Mouse (Mus musculus) induced T-regulatory cell, adult 2 months (primary cell): Measurements from ENCODE around the gene Armh4.

ENCODE experiments used
- DNase-seq: peaks from one replicate; pipeline ENCODE4 v3.0.0-alpha.2; 2012; ENCODE audit warnings: low read depth

The Armh4 gene

DNA sequence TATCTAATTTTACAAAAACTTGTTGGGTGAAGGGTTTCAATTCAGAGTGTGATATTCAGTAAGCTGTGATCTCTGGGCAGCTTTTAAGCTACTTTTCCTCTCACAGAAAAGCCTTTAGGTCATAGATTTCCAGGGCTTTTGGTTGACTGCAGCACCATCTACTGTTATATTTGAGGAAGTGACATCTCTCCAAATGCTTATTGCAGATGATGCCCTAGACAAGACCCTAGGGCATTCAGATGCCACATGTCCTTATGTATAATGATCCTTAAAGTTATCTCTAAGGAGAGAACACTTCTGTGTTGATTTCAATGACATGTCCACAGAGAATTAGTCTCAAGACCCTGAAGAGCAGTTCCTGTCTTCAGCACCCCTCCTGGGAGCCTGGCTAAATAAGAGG, 49.2 kb downstream of the Armh4 start:
- no peak for DNase-seq

DNA sequence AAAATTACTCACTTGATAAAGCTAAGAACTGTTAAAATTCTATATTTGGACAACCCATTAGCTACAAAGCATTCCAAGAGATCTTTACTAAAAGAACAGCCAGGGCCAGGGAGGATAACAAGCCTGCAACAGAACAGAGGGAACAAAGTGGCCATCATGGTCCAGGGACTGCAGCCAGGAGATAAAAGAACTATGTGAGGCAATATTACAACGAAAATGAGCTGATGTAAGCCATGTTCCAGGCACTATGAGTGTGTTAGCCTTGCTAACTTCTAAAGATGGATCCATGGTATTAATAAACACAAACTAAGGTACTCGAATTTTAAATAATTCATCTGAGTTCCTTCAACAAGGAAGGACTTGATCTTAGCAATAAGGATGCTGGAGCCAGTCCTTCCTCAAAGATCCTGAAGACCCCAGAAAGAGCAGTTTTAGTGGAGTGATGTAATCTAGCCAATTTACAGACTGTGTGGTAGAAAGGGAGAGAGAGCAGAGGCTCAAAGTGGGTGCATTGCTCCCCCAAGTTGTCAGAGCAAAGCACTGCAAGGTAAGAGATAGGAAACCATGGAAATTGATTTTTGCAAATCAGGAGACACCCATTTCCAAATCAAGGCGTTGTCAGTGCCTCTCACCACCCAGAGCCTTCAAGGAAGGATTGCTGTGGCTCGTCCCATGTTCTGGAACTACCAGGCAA, 59.7 kb downstream of the Armh4 start:
- no peak for DNase-seq

DNA sequence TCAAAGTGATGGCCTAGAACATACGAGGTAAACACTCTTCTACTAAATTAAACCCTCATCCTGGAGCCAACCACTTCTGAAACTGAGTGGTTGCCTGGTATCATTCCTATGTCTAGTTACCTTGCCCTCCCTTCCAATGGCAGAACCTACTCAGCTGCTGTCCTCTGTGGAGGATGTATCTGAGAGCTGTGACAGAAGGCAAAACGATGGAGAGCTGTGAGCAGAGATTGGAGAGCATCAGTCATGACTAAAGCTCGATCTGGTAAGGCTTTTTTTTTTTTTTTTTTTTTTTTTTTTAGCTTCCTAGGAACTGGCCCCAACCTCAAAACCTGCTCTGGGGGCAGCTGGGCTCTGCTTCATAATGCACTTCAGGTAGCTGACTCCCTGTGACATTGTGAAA, 60.4 kb downstream of the Armh4 start:
- no peak for DNase-seq

- no peak for DNase-seq
Observed at GRCm38 (mm10) chr14:49721281-49721680, 61.9 kb downstream of the Armh4 start.

GRCm38 (mm10) chr14:49719678-49720077, 63.5 kb downstream of the Armh4 start:
- DNase-seq: no peak

- DNase-seq: no peak
Observed at GRCm38 (mm10) chr14:49711016-49711415, 72.2 kb downstream of the Armh4 start.

DNA sequence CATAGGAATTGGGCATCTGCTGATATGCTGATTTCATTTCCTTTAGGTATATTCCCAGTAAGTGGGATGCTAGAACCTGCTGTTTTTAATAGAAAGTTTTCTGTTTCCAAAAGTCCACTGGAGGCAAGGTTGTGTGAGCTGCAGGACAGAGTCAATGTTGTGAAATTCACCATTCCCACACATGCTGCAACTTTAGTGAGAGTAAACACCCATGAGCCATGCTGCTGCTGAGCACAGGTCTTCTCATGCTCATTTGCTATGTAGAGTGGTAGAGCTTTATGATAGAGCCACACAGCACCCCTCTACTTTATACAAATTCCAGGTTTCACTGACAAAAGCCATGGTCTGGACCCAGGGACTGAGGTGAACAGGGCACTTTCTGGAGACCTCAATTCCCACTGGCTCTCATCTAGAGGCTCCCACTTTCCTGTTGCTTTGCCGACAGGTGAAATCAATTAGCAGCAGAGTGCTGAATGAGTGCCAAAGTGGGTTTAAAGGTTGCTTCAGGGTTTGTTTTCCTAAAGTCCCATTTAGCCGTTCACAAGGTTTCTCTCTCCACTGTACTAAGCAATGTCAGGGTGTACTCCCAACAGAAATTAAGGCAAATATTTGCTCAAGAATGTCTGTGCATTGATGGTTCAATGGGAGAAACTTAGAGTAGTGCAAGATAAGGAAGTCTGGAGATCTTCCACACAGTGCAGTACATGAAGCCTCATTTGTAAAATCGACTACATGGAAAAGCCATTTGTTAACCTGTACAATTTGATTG, 79.6 kb downstream of the Armh4 start:
- no peak for DNase-seq

GRCm38 (mm10) chr14:49679511-49680284, 103.5 kb downstream of the Armh4 start:
- DNase-seq: no peak

GRCm38 (mm10) chr14:49676580-49676979, 106.6 kb downstream of the Armh4 start:
- DNase-seq: no peak

GRCm38 (mm10) chr14:49660444-49660843, 122.7 kb downstream of the Armh4 start:
- no peak for DNase-seq

GRCm38 (mm10) chr14:49649191-49649590, 134.0 kb downstream of the Armh4 start:
- no peak for DNase-seq

DNA sequence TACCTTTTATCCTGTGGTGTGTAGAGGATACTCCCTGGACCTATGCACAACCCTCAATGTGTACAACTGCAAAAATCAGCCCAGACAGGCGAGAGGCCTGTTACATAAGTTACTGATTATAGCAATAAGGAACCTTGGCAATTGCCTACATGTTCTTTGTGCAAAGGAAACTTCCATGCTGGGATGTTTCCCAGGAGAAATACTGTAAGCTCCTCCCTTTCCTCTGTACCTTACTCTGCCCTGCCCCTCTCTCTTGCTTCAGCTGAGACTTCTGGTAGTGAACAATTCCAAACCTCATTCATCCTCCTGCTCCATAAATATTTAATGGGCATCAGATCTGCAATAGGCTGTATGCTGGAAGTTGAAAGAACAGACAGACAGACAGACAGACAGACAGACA, 145.8 kb downstream of the Armh4 start:
- DNase-seq: no peak

GRCm38 (mm10) chr14:49626055-49626454, 157.1 kb downstream of the Armh4 start:
- no peak for DNase-seq
